Mouse (Mus musculus) left cerebral cortex, postnatal 4 days (tissue): ENCODE measurements around the gene Il17re. TPM values are rescaled to one million over a fixed set of nuclear protein-coding genes. Genes with fewer than 3 reads are reported as not detected.
A peak's percentile ranks its signal among the peaks of the same experiment; 100 is the strongest.

Experiments used
- DNase-seq: peaks from one replicate; pipeline ENCODE4 v3.0.0-alpha.2; 2022
- intact Hi-C: fragments of 180-260 bp; cut with DNase I; formaldehyde crosslinking; loops from one replicate; pipeline ENCODE4 v1.15.1; 2025
- total RNA-seq, 2 experiments: library from RNA; stranded (reverse); gene quantifications; 2 replicates each; pipeline ENCODE4 v1.2.3; 2021

The Il17re gene
- total RNA-seq, 2 experiments from 2014 or later, result 0.26 to 0.30 TPM

GRCm38 (mm10) chr6:113483100-113483615 is 24.9 kb downstream of the Il17re start, which contains the start of gene Creld1:
Creld1 (plus strand) TSS chr6:113483297.
- peak; percentile 95 for DNase-seq
- intact Hi-C loops, result no loop called here

GRCm38 (mm10) chr6:113483729-113484128 is 25.4 kb downstream of the Il17re start:
- intact Hi-C loops, result no loop called here

GRCm38 (mm10) chr6:113487125-113487576 is 28.9 kb downstream of the Il17re start:
- intact Hi-C loops, result no loop called here
- no peak for DNase-seq

More at GRCm38 (mm10) chr6:113483729-113484128, 25.4 kb downstream of the Il17re start:
- DNase-seq, result peak; percentile 53

GRCm38 (mm10) chr6:113489410-113489809 is 31.1 kb downstream of the Il17re start:
- intact Hi-C loops, result no loop called here
- no peak for DNase-seq

GRCm38 (mm10) chr6:113492101-113492864 is 34.0 kb downstream of the Il17re start:
- no peak for DNase-seq

GRCm38 (mm10) chr6:113494258-113494788 is 36.0 kb downstream of the Il17re start:
- intact Hi-C loops, result no loop called here
- peak; percentile 82 for DNase-seq

More at GRCm38 (mm10) chr6:113492101-113492864, 34.0 kb downstream of the Il17re start:
- intact Hi-C loops, result no loop called here

- intact Hi-C loops, result no loop called here
These were observed 36.9 kb downstream of the Il17re start for GRCm38 (mm10) chr6:113495071-113495675.

GRCm38 (mm10) chr6:113499346-113499745 is 41.1 kb downstream of the Il17re start:
- intact Hi-C loops, result no loop called here
- DNase-seq, result no peak

More at GRCm38 (mm10) chr6:113495071-113495675, 36.9 kb downstream of the Il17re start:
- DNase-seq, result peak; percentile 31

- intact Hi-C loops, result no loop called here
- DNase-seq, result peak; percentile 72
These were observed 43.3 kb downstream of the Il17re start, which contains the start of gene Prrt3 for GRCm38 (mm10) chr6:113501388-113502084. Prrt3 (minus strand) TSS chr6:113501931.

GRCm38 (mm10) chr6:113502801-113503200 is 44.5 kb downstream of the Il17re start:
- intact Hi-C loops, result no loop called here
- no peak for DNase-seq

GRCm38 (mm10) chr6:113505689-113506088 is 47.4 kb downstream of the Il17re start:
- intact Hi-C loops, result no loop called here
- no peak for DNase-seq

- no peak for DNase-seq
- intact Hi-C loops, result no loop called here
These were observed 48.8 kb downstream of the Il17re start for GRCm38 (mm10) chr6:113507130-113507529.

GRCm38 (mm10) chr6:113508272-113508946 is 50.1 kb downstream of the Il17re start:
- intact Hi-C loops, result no loop called here
- DNase-seq, result peak; percentile 63

GRCm38 (mm10) chr6:113508947-113509280 is 50.6 kb downstream of the Il17re start:
- intact Hi-C loops, result no loop called here
- peak; percentile 81 for DNase-seq

GRCm38 (mm10) chr6:113513944-113514343 is 55.7 kb downstream of the Il17re start:
- no peak for DNase-seq
- intact Hi-C loops, result no loop called here

- DNase-seq, result no peak
- intact Hi-C loops, result no loop called here
These were observed 56.3 kb downstream of the Il17re start for GRCm38 (mm10) chr6:113514600-113514999.

GRCm38 (mm10) chr6:113517434-113518080 is 59.3 kb downstream of the Il17re start:
- intact Hi-C loops, result no loop called here
- DNase-seq, result no peak
